Mouse (Mus musculus): ENCODE measurements around the gene Mrpl23. TPM values are rescaled to one million over a fixed set of nuclear protein-coding genes. Genes with fewer than 3 reads are reported as not detected.

Mrpl23 gene
- total RNA-seq, 2 experiments from 2014 or later: 4.8 to 7.2 TPM

DNA sequence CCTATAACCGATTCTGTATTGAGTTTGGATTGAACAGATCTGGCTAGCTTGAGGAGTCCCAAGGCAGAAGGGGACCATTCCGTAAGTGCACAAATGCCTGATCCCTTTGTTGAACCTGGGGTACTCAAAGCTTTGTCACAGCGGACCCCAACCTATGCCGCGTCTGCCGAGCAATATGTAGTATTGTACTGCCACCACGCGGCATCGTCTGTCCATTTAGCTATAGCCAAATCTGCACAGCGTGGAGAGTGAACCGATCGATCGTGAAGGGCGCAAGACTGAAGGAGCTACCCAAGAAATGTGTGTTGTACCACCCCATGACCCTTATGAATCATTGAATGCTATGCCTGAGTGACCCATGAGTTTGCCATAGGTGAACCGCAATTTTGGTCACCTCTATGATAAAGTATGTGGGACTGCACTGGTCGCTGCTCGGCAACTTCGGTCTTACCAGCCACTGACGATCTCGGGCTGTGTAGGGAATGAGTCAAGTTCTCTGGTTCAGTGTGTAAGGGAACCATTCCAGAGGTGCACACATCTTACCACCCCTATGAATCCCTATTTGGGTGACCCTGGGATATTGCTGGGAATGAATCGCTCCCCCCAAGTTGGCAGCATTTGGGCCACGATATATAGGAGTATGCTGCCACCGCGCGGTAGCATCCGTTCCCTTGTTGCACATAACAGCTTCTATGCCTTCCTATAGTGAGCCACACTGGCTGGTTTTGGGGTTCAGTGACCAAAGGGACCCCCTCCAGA is 47.8 kb downstream of the Mrpl23 start:
- DNase-seq (ENCODE audit: extremely low spot score in 1 of 2, low spot score in 2 of 2): peak; percentile 42 to 56
- intact Hi-C loops (cut with DNase I): loop anchor here (2.0 to 5.0 kb wide), 2 partner anchors 41 to 138 kb away; partner anchors contain the start of gene Tnni2

DNA sequence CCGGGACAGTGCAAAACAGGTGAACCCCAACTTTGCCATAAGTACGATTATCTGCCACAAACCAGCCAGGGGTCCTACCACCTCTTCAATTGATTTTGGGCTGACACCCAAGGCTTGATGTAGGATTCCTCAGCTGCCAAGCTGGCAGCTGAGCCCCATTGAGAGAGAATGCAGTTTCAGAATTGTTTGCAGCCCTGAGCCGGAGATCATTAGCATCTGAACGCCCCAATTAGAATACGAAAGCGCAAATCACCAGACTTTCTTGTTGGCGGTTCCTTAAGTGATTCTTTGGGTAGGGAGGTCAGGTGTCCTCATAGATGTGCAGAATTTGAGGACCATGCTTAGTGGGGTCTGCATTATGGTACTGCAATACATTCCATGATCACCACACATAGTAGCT is 48.7 kb downstream of the Mrpl23 start:
- intact Hi-C loops (cut with DNase I): loop anchor here (1.0 to 5.0 kb wide), 3 partner anchors 42 to 247 kb away; partner anchors contain the start of gene Tnni2
- DNase-seq (ENCODE audit: extremely low spot score in 1 of 2, low spot score in 2 of 2): no peak

DNA sequence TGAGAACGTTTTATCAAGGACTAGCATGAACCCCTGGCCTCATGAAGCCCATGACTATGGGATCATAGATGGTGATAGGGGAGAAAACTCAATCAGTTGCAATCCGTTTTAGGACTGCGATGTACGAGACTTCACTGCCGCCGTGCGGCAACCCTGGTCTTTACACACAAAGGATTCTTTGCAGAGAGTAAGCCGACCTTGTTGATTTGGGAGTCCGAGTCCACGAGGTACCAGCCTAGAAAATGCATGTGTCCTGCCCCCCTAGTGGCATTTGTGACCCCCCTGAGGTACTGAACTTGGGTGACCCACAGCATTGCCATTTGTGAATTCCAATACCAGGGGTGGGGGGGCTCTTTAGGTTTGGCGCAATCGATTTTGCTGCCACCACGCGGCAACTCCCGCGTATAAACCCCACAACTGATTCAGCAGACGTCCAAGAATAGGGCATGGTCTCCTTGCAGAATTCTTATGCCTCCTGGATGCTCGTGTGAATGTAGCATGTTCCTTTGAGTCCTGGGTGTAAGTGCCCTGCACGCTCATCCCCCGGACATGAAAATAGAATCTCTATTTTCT is 49.3 kb downstream of the Mrpl23 start:
- DNase-seq (ENCODE audit: extremely low spot score in 1 of 2, low spot score in 2 of 2): peak; percentile 28 to 53
- intact Hi-C loops (cut with DNase I): loop anchor here (1.0 to 5.0 kb wide), 3 partner anchors 43 to 247 kb away; partner anchors contain the start of gene Tnni2

DNA sequence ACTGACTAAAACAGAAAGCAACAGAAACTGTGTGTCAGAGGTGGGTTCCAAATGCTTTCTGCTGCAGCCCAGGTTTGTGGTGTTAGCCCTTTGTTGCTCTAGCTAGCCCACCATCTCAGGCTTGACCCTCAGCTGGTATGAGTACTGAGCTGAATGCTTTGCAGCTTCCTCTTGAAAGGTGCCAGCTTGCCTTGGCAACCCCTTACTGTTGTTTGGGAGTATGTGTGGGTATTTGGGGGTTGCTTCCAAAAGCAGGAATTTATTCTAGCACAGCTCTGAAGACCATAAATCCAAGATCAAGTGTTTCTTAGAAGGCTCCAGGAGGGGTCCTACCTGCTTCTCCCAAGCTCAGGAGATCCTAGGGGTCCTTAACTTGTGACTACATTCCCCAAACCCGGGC is 52.4 kb downstream of the Mrpl23 start:
- intact Hi-C loops (cut with DNase I): loop anchor here (5.0 kb wide), 1 partner anchor 143 kb away; the partner anchor contains the start of gene Tnni2
- no peak for DNase-seq (ENCODE audit: extremely low spot score in 1 of 2, low spot score in 2 of 2)

DNA sequence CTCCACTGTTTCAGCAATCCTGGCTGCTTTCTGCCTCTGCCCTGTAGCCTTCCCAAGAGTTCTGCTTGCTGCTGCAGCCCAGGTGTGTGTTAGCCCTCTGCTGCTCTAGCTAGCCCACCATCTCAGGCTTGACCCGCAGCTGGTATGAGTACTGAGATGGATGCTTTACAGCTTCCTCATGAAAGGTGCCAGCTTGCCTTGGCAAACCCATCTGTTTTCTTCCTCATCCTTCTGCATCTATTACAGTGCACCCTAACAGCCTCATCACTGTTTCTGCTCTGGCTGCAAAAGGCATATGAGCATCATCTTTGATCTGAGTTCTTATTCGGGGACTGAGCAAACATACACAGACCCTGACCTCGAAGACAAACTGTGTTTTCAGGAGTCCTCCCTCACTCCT is 53.4 kb downstream of the Mrpl23 start:
- DNase-seq (ENCODE audit: extremely low spot score in 1 of 2, low spot score in 2 of 2): no peak
- intact Hi-C loops (cut with DNase I): no loop called here

DNA sequence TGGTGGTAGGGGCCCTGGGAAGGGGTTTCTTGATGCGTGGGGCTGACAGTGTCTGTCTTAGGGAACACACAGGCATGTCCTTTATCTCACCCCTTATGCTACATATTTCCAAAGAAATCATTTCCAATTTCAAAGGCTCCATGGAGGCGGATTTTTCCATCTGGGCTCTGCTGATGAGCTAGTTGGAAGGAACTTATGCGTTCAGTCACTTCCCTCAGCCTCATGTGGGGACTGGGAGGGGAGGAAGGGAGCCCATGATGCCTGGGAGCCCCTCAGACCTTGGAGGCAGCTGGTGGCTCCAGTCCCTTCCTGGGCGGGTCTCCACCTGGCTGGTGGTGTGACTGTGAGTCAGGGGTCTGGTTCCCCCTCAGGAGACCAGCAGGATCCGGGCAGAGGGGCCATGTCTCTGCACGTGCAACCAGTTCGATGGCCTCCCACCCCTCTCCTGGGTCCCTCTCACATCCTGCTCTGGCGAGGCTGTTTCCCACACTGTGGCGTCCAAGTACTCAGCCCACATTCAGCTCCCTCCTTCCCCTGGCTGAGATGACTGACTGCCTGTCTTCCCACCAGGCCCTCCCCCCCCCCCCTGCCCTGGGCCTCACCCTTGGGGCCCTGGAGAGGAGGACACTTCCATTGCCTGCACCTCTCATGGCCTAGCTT is 55.9 kb downstream of the Mrpl23 start:
- DNase-seq (ENCODE audit: extremely low spot score in 1 of 2, low spot score in 2 of 2): peak in 1 of 2 experiments; percentile 36
- intact Hi-C loops (cut with DNase I): no loop called here

Small RNAs within 50 kb of the gene (microRNA-seq; reads per million reads assigned to microRNA genes)
- 0.86 reads per million for gene Mir675

Other genes starting within 250 kb of the Mrpl23 start
- not detected for gene Krtap5-1, start 235.6 kb upstream of the Mrpl23 start, total RNA-seq (2021)
- gene Krtap5-4, start 229.1 kb upstream of the Mrpl23 start, total RNA-seq (2021): not detected
- gene Ifitm10, start 158.9 kb upstream of the Mrpl23 start, total RNA-seq (2021): 10 to 100 TPM; 15.3 to 15.8 TPM
- 1 to 10 TPM in 1 of 2 experiments, not detected in 1; 1.9 TPM for gene Gm49369, start 150.0 kb upstream of the Mrpl23 start, total RNA-seq (2021)
- 100 to 1,000 TPM; 244 to 255 TPM for gene Ctsd, start 144.6 kb upstream of the Mrpl23 start, total RNA-seq (2021)
- not detected for gene Syt8, start 97.8 kb upstream of the Mrpl23 start, total RNA-seq (2021)
- gene Tnni2, start 90.9 kb upstream of the Mrpl23 start, total RNA-seq (2021): under 1 TPM in 1 of 2 experiments, not detected in 1; 0.83 TPM
- 1 to 10 TPM; 5.2 to 8.1 TPM for gene Lsp1, start 71.9 kb upstream of the Mrpl23 start, total RNA-seq (2021)
- gene Tnnt3, start 33.9 kb upstream of the Mrpl23 start, total RNA-seq (2021): not detected
- gene Igf2, start 134.1 kb downstream of the Mrpl23 start, total RNA-seq (2021): 100 to 1,000 TPM; 216 to 220 TPM
- gene Gm49394, start 137.3 kb downstream of the Mrpl23 start, total RNA-seq (2021): under 1 TPM; 0.10 to 0.21 TPM
- gene Ins2, start 210.7 kb downstream of the Mrpl23 start, total RNA-seq (2021): not detected